Mouse (Mus musculus): ENCODE measurements around the gene Gm9774.

GRCm38 (mm10) chr3:92417782-92418181 lies 11.4 kb downstream of the Gm9774 start, which contains the start of gene Sprr2j-ps:
- TF ChIP-seq CTCF (IDR thresholded peaks at IDR 0.05) (no peak), EP300 (IDR thresholded peaks at IDR 0.05) (no peak)

Data from lung, postnatal 0 days (tissue).